Mouse (Mus musculus) intestine, embryonic 14.5 days (tissue): ENCODE measurements around the gene Sh3bp1. TPM values are rescaled to one million over a fixed set of nuclear protein-coding genes. Genes with fewer than 3 reads are reported as not detected.

Experiments
- ATAC-seq: fragments of 200-750 bp; cut with Nextera tagmentation; replicated peaks from 2 replicates; pipeline ENCODE4 v1.8.0; 2017; ENCODE audit warnings: low read depth, moderate number of reproducible peaks, moderate TSS enrichment, moderate library complexity; ENCODE audit not compliant: low FRiP score, low TSS enrichment
- DNase-seq: peaks from one replicate; pipeline ENCODE4 v3.0.0-alpha.2; 2018; ENCODE audit warnings: low spot score
- H3K27ac ChIP-seq: fragments of 300-500 bp; sonication (generic); 2 replicates; pipeline ENCODE4 v1.5.1; 2014; ENCODE audit warnings: low read depth, mild to moderate bottlenecking, control low read depth
- H3K27me3 ChIP-seq: fragments of 300-500 bp; sonication (generic); replicated peaks from 2 replicates; pipeline ENCODE4 v1.6.1; 2014; ENCODE audit warnings: low read length, control low read depth; ENCODE audit not compliant: control insufficient read depth, insufficient read depth
- H3K36me3 ChIP-seq: fragments of 300-500 bp; sonication (generic); 2 replicates; pipeline ENCODE4 v1.6.1; 2014; ENCODE audit warnings: low read length, control low read depth; ENCODE audit not compliant: control insufficient read depth, insufficient read depth
- H3K4me1 ChIP-seq: fragments of 300-500 bp; sonication (generic); replicated peaks from 2 replicates; pipeline ENCODE4 v1.6.1; 2014; ENCODE audit warnings: low read length, control low read depth, mixed read lengths; ENCODE audit not compliant: control insufficient read depth, insufficient read depth
- H3K4me2 ChIP-seq: fragments of 300-500 bp; sonication (generic); 2 replicates; pipeline ENCODE4 v1.6.1; 2014; ENCODE audit warnings: low read length
- H3K4me3 ChIP-seq: fragments of 300-500 bp; sonication (generic); 2 replicates; pipeline ENCODE4 v1.5.1; 2014; ENCODE audit warnings: low read depth, low read length, control low read depth, mixed read lengths
- H3K9ac ChIP-seq: fragments of 300-500 bp; sonication (generic); 2 replicates; pipeline ENCODE4 v1.6.1; 2014; ENCODE audit warnings: mild to moderate bottlenecking, low read length
- H3K9me3 ChIP-seq: fragments of 300-500 bp; sonication (generic); 2 replicates; pipeline ENCODE4 v1.6.1; 2016; ENCODE audit warnings: low read length, control low read depth; ENCODE audit not compliant: control insufficient read depth
- WGBS: fragments of 180-500 bp; shearing (Covaris S2); extraction: QIAGEN DNeasy Blood & Tissue Kit; methylation state at CpG from one replicate; pipeline ENCODE4 v1.1.7; 2014; 5-methylcytosine and 5-hydroxymethylcytosine counted together
- polyA plus RNA-seq: library from polyadenylated mRNA; unstranded; fragments of >200 nt; fragmentation: Nextera tagmentation; extraction: Ambion mirVana; gene quantifications from 2 replicates; pipeline ENCODE4 v1.2.1, GENCODE M21; 2014

Sh3bp1 gene
- polyA plus RNA-seq, 1 experiment from 2014 or later = 30.2 TPM

GRCm38 (mm10) chr15:78937311-78937710, 37.7 kb downstream of the Sh3bp1 start:
- H3K4me1 ChIP-seq = peaks cover 8% of the 10 kb centered on the region
- 87% methylated on average over 10 of the region's 10 CpGs for WGBS
- H3K4me2 ChIP-seq = no peak overlapping the region
- DNase-seq (no peak), ATAC-seq (no peak)
- H3K9ac ChIP-seq = no peak overlapping the region
- H3K9me3 ChIP-seq = no peaks in the 10 kb centered on the region
- H3K27me3 ChIP-seq = no peaks in the 10 kb centered on the region
- no peak overlapping the region for H3K4me3 ChIP-seq
- peaks cover 47% of the 10 kb centered on the region for H3K36me3 ChIP-seq
- H3K27ac ChIP-seq = no peak overlapping the region

GRCm38 (mm10) chr15:78937963-78938362, 38.4 kb downstream of the Sh3bp1 start:
- Histone ChIP-seq H3K27ac (no peak overlapping the region), H3K27me3 (no peaks in the 10 kb centered on the region), H3K4me3 (no peak overlapping the region), H3K9me3 (no peaks in the 10 kb centered on the region), H3K9ac (no peak overlapping the region), H3K36me3 (peaks cover 47% of the 10 kb centered on the region), H3K4me1 (peaks cover 8% of the 10 kb centered on the region), H3K4me2 (no peak overlapping the region)
- ATAC-seq (no peak), DNase-seq (no peak)
- 83% methylated on average over 2 of the region's 2 CpGs for WGBS

- WGBS = 92% methylated on average over 13 of the region's 13 CpGs
- DNase-seq = no peak
- Histone ChIP-seq H3K27me3 (no peaks in the 10 kb centered on the region), H3K4me1 (peaks cover 8% of the 10 kb centered on the region), H3K4me2 (no peak overlapping the region), H3K36me3 (peaks cover 47% of the 10 kb centered on the region), H3K9ac (no peak overlapping the region), H3K4me3 (no peak overlapping the region), H3K27ac (no peak overlapping the region), H3K9me3 (no peaks in the 10 kb centered on the region)
- ATAC-seq = no peak
Measured at GRCm38 (mm10) chr15:78940325-78940724, 40.8 kb downstream of the Sh3bp1 start.

GRCm38 (mm10) chr15:78942663-78943062, 43.1 kb downstream of the Sh3bp1 start:
- Histone ChIP-seq H3K4me2 (peak overlapping the region; percentile 58), H3K36me3 (peaks cover 43% of the 10 kb centered on the region), H3K4me1 (no peaks in the 10 kb centered on the region; the same call in 1 of the 2 replicates), H3K27ac (no peak overlapping the region), H3K4me3 (peak overlapping the region; percentile 28), H3K9me3 (no peaks in the 10 kb centered on the region), H3K9ac (peak overlapping the region; percentile 37; the same call in 1 of the 2 replicates), H3K27me3 (peaks cover 3% of the 10 kb centered on the region; the same call in 1 of the 2 replicates)
- peak; percentile 74 for ATAC-seq
- peak; percentile 94 for DNase-seq
- WGBS = 2% methylated on average over 9 of the region's 9 CpGs

- H3K4me3 ChIP-seq = no peak overlapping the region
- no peak for ATAC-seq
- H3K27me3 ChIP-seq = peaks cover 3% of the 10 kb centered on the region; the same call in 1 of the 2 replicates
- no peak overlapping the region for H3K9ac ChIP-seq
- peaks cover 7% of the 10 kb centered on the region for H3K36me3 ChIP-seq
- no peak overlapping the region for H3K27ac ChIP-seq
- H3K4me1 ChIP-seq = peaks cover 6% of the 10 kb centered on the region; the same call in 1 of the 2 replicates
- H3K9me3 ChIP-seq = no peaks in the 10 kb centered on the region
- no peak overlapping the region for H3K4me2 ChIP-seq
- 81% methylated on average over 7 of the region's 7 CpGs for WGBS
- no peak for DNase-seq
Measured at GRCm38 (mm10) chr15:78946232-78946631, 46.7 kb downstream of the Sh3bp1 start.

- H3K27me3 ChIP-seq = peaks cover 3% of the 10 kb centered on the region; the same call in 1 of the 2 replicates
- peak within 1 kb of the TSS; percentile 48 for H3K4me3 ChIP-seq
- peak within 1 kb of the TSS; percentile 53 for H3K9ac ChIP-seq
- H3K36me3 ChIP-seq = no peaks in the 10 kb centered on the region
- under 1% methylated on average over 24 of the region's 24 CpGs for WGBS
- ATAC-seq (peak; percentile 92), DNase-seq (peak; percentile 87)
- H3K4me2 ChIP-seq = peak within 1 kb of the TSS; percentile 80
- peaks cover 6% of the 10 kb centered on the region; the same call in 1 of the 2 replicates for H3K4me1 ChIP-seq
- H3K9me3 ChIP-seq = no peaks in the 10 kb centered on the region
- peak within 1 kb of the TSS; percentile 4; the same call in 1 of the 2 replicates for H3K27ac ChIP-seq
Measured at GRCm38 (mm10) chr15:78947657-78948056, 48.1 kb downstream of the Sh3bp1 start, which contains the start of gene Triobp. Gene Triobp (plus strand): TSS chr15:78947724.

GRCm38 (mm10) chr15:78948152-78948725, 48.7 kb downstream of the Sh3bp1 start:
- peaks cover 3% of the 10 kb centered on the region; the same call in 1 of the 2 replicates for H3K27me3 ChIP-seq
- H3K4me1 ChIP-seq = peaks cover 6% of the 10 kb centered on the region; the same call in 1 of the 2 replicates
- H3K4me2 ChIP-seq = peak overlapping the region; percentile 80
- no peak for ATAC-seq
- peak overlapping the region; percentile 53 for H3K9ac ChIP-seq
- DNase-seq = peak; percentile 54
- no peaks in the 10 kb centered on the region for H3K9me3 ChIP-seq
- H3K4me3 ChIP-seq = peak overlapping the region; percentile 48
- 8% methylated on average over 11 of the region's 11 CpGs for WGBS
- H3K27ac ChIP-seq = peak overlapping the region; percentile 4; the same call in 1 of the 2 replicates
- H3K36me3 ChIP-seq = no peaks in the 10 kb centered on the region

- ATAC-seq = no peak
- Histone ChIP-seq H3K4me2 (no peak overlapping the region; the same call in 1 of the 2 replicates), H3K4me1 (peaks cover 6% of the 10 kb centered on the region; the same call in 1 of the 2 replicates), H3K36me3 (no peaks in the 10 kb centered on the region), H3K27me3 (peaks cover 3% of the 10 kb centered on the region; the same call in 1 of the 2 replicates), H3K9me3 (no peaks in the 10 kb centered on the region), H3K9ac (no peak overlapping the region), H3K4me3 (no peak overlapping the region), H3K27ac (no peak overlapping the region)
- DNase-seq = no peak
- WGBS = 96% methylated on average over 3 of the region's 3 CpGs
Measured at GRCm38 (mm10) chr15:78948883-78949282, 49.3 kb downstream of the Sh3bp1 start.

- Histone ChIP-seq H3K4me1 (no peaks in the 10 kb centered on the region), H3K36me3 (0 out of 2 replicates have a peak, but pooled peaks cover 4% of the 10 kb centered on the region), H3K4me3 (no peak overlapping the region), H3K9me3 (no peaks in the 10 kb centered on the region), H3K27ac (no peak overlapping the region), H3K4me2 (no peak overlapping the region), H3K9ac (no peak overlapping the region), H3K27me3 (no peaks in the 10 kb centered on the region)
- WGBS = 75% methylated on average over 3 of the region's 3 CpGs
- no peak for ATAC-seq
- no peak for DNase-seq
Measured at GRCm38 (mm10) chr15:78955663-78956062, 56.1 kb downstream of the Sh3bp1 start.
